Mouse (Mus musculus) ovary, postnatal 36 days (tissue): ENCODE data around the gene Acaa1a.
"Not testable (repeated sequence)": the region's sequence is repeated elsewhere in the genome, so short reads cannot be mapped to it uniquely, and the experiment has no call there.

ENCODE experiments used
- DNase-seq: peaks from one replicate; pipeline ENCODE4 v3.0.0; 2022; ENCODE audit warnings: low spot score, mixed read lengths

Gene Acaa1a

DNA sequence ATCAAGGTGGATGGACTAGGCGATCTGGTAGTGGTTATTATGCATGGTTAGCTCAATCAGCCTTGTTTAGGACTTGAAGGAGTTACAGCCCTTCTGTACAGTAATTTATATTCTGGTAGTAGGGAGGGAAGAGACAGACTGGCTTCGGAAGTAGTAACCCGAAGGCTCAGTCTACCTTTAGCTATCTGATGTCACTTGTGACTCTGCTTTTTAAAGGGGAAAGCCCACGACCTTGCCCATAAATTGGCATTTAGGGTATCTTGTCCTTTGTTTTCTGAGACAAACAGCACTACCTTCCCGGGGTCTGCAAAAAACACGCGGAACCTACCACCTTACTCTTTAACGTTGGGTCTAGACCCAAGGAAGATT, 720 bp downstream of the Acaa1a start:
- no peak for DNase-seq

DNA sequence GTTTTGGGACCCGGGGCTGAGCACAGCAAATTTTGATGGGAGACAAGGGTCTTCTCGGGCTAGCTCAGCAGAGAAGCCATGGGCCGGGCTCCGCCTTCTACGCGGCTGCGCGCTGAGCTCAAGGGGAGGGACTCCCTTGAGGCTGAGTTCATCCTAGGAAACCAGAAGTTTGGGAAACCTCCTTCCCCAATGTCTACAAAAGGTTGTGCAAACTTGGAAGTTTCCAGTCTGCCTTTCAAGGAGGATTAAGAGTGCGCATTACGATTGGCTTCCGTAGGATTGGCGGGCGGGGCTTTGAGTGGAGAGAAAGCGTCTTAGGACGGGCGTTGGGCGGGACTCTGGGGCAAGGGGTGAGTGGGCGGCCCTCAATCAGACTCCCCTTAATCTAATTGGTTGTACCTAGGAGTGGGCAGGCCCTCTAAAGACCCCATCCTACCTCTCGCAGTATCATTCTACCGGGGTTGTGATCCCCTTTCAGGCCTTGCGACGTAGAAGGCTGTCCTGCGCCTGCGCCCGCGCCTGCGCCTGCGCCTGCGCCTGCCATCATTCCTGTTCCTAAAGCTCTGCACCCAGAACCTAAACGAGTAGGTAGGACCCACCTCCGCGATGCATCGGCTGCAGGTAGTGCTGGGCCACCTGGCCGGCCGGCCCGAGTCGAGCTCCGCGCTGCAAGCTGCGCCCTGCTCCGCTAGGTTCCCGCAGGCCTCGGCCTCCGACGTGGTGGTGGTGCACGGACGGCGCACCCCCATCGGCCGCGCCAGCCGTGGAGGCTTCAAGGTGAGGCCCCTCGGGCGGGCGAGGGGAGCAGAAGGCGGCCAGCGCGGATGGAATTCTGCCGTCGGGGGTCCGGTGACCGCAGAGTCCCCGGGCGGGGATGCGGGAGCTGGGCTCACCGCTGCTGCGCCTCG, 1.7 kb downstream of the Acaa1a start, which contains the start of gene Myd88:
Myd88 (minus strand) TSS at position 503 of the 908 bp plus-strand sequence.
- DNase-seq, result peak; percentile 91

DNA sequence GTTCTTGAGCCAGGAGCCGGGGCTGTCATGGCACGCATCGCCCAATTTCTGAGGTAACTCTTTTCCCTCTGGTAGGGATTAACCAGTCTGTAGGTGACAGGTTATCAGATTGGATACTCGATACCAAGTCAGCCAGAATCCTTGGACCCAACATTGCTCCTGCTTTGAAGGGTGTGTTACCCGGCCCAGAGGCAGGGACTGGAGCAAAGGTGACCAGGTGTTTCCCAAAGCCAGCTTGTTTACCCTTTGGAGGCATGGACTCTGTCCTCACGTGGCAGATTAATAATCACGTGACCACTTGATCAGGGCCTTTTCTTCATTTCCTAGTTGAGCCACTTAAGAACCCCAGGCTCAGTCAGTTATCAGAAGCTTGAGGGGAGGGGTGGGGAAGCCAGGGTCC, 3.3 kb downstream of the Acaa1a start:
- DNase-seq, result no peak

DNA sequence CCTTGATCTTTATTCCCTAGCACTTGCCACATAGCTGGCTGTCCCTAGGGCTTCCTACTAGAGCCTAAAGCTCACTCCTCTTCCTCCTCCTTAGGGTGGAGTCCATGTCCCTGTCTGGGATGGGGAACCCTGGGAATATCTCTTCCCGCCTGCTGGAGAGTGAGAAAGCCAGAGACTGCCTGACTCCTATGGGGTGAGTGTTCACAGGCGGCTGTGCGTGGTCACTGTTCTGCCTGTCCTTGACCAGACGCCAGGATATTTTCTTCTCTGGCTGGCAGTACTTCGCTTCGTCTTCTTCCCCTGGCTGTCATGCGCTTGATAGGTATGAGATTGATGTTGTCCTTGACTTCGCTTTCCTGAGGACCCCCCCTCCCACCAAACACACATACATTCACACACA, 6.9 kb downstream of the Acaa1a start:
- no peak for DNase-seq

DNA sequence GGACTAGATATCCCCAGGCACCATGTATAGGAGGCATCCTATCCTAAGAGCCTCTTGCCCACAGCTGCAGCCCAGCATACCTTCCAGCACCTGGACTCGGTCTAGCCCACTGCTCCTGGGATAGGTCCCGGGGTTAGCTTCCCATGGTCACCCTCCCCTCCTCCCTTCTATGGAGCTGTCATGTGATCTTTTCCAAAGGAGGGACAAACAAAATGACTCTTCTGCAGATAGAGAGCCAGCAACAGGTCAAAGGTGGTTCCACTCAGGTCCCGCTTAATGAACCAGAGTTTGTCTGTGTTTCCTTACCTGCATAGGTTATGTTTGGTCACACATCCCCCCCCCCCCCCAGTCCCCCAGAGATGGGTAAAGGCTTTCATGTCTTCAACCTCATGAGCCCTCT, 11.1 kb downstream of the Acaa1a start:
- no peak for DNase-seq

DNA sequence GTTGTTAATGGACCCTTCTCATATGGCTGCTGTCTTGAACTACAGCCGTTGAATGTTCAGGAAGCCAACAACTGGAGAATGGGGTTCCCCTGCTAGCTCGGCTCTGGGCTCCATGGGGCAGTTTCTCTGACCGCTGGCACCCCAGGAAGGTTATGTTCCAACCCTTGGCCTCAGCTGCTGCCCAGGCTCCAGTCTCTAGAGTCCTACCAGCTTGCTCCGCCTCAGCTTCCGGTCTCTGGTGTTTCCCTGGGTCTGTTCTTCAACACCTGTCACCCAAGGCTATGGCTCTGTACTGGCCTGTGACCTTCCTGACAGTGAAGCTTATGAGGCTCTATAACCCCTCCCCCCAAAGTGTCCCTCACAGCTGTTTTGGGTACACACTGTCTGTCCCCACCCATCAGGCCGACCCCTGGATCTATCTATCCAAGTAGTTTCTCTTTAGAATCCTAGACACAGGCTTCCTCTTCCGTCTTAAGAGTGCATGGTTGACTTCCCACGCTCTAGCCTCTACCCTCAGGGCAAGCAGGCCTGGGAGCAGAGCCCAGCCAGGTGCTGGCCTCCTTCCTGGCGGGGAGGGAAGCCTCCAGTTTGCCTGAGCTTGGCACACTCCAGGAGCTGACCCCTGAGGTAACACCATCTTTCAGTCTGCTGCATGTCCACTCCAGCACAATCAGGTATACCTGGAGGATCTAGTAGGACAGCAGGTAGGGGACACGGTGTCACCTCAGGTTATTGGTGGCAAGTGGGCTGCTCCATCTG, 11.7 kb downstream of the Acaa1a start:
- DNase-seq, result no peak

DNA sequence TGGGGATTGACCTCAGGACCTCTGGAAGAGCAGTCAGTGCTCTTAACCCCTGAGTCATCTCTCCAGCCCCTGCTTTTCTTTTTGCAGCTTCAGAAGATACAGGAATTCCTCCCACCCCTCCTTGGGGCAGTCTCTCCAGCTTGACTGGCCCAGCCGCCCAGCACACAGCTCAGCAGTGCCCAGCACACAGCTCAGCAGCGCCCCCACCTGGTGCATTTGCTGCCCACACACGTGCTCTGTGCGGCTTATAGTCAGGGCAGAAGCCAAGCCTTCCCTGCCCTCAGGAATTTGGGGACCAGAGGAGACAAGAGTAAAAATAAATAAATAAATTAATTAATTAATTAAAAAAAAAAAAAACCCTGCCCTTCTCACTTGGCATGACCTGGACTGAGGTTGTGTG, 12.6 kb downstream of the Acaa1a start:
- DNase-seq, result peak; percentile 77

DNA sequence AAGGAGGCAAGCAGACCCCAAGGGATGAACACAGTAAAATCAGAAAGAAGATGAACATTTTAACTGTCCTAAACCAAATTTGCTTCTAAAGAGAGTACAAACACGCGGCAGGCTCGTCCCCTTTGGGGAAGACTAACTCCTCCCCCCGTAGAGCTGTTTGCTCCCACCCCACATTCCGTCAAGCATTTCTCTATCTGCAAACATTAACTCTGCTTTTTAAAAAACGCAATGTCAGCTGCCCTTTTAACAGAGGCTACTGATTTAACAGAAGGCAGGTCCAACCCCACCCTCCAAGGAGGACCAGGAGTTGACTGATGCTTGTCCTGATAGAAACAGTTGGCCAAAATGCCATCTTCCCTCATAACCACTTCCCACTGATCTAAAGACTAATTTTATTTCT, 14.4 kb downstream of the Acaa1a start:
- DNase-seq, result no peak

DNA sequence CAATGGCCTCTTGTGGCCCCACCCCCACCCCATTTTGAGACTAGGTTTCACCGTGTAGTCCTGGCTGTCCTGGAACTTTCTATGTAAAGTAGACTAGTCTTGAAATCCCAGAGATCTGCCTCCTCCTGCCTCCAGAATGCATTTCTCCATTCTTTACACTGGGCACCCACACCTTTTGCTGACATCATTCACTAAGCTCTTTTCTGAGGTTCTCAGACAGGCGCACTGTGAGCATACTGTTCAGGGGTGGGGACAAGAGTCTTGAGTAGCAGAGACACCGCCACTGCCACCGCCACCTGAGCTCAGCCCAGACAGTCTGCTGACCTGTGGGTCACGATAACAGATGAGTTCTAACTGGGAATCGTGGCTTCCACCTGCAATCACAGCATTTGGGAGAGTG, 16.5 kb downstream of the Acaa1a start:
- no peak for DNase-seq

DNA sequence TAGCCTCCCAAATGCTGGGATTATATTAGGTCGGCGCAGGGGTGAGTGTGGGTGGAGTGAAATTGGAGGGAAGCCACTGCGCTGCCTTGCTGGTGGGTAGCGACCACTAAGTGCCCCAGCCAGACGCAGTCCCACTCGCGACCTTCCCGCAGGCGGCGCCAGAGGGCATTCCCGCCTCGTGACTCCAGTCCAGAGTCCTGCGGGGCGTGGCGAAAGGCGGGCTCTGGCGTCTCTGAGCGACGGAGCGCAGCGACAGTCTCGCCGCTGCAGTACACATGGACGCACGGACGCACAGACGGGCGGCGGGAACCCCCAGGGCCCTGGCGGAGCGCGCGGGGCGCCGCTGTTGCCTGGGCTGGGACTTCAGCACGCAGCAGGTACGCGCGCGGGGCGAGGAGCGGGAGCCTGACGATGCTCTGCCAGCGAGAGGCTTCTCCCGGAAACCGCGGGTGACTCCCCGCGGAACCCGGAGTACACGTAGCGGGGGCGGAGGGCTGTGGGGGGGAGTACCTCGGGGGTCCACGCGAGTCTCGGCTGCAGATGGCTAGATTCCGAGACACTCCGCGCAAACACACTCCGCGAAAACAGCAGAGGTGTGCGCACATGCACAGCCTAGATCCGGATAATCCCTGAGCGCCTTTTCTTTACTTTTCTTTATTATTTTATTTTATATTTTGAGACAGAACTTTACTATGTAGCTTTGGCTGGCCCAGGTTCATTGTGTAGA, 18.0 kb downstream of the Acaa1a start, which contains the start of gene Xylb:
Xylb (plus strand) TSS at position 51 of the 727 bp plus-strand sequence.
- peak; percentile 90 for DNase-seq

DNA sequence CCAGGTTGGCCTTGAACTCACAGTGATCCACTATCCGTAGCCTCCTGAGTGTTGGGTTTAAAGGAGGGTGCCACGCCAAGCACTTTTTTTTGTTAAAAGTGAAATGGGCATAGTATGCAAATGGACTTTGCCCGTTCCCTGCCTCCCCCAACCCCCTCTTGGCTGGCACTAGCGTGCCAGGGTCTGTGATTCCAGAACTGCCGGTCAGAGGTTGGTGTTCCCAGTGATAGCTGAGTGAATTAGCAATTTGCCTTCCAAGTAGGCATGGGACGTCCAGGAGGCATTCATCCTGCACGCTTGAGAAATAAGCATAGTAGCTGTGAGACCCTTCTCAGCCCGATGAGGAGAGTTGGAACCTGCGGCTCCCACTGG, 18.6 kb downstream of the Acaa1a start:
- DNase-seq, result no peak

DNA sequence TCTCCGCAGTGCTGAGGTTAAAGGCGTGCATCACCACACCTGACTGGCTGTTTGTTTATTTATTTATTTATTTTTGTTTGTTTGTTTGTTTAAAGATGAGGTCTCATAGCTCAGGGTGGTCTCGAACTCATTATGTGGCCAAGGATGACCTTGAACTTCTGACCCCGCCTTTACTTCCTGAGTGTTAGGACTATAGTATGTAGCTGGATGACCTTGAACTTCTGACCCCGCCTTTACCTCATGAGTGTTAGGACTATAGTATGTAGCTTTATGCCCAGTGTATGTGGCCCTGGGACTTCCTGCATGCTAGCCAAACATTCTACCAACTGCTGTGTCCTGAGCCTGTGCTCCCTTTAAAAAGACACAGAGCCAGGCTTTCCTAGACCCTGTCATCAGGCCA, 21.9 kb downstream of the Acaa1a start:
- no peak for DNase-seq

DNA sequence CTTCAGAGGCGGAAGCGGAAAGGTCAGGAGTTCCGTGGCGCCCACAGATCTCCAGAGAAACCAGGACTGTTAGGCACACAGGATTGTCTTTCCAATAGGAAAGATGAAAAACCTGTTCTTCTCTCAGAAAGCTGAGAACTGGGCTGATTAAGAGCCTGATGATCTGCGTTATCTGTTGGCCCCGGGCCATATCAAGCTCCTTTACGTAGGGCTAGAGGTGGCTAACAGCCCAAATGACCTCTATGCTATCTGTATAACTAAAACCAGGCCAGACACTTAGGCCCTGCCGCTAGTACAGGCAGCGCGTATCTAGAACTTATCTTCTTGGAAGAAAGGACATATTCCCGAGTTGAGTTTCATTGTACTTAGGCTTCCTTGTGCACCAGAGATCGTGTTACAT, 23.8 kb downstream of the Acaa1a start:
- no peak for DNase-seq

DNA sequence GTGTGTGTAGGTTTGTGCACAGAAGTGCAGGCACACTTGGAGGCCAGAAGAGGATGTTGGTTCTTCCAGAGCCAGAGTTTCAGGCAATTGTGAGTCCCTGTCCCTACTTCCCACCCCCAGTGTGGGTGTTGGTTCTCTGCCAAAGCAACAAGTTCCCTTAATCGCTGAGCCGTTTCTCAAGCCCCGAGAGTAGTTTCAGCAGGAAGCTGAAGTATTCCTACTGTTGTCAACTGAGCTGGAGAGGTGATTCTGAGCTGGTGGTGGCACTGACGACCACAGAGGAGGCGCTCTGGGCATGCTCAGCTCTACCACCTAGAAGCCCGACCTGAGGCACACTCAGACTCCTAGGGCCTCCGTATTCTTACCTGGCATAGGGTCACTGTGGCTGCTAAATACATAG, 25.8 kb downstream of the Acaa1a start, which contains the start of gene Slc22a14:
Slc22a14 (minus strand) TSS at position 270 of the 400 bp plus-strand sequence.
- DNase-seq, result no peak

DNA sequence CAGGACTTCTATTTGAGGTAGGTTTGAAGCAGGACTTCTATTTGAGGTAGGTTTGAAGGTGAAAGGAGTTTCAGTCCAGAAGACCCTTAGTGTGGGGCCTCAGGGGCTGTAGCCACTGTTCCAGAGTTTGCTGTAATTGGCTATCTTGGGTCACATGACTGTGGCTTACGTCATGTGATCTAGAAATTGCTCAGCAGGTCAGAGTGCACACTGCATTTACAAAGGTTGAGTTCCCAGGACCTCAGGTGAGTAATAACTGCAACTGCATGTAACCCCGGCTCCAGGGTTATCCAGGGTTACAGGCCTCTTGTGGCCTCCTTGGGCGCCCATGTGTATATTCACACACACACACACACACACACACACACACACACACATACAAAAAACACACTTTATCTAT, 28.9 kb downstream of the Acaa1a start:
- DNase-seq, result no peak

DNA sequence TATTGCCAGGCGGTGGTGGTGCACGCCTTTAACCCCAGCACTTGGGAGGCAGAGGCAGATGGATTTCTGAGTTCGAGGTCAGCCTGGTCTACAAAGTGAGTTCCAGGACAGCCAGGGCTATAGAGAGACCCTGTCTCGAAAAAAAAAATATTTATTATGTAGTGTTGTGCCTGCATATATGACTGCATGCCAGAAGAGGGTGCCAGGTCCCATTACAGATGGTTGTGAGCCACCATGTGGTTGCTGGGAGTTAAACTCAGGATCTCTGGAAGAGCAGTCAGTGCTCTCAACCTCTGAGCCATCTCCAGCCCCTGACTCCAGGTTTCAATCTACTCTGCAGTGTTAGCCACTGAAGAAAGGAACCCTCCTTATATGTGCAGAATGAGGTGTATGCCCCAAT, 31.3 kb downstream of the Acaa1a start:
- not testable (repeated sequence) for DNase-seq

DNA sequence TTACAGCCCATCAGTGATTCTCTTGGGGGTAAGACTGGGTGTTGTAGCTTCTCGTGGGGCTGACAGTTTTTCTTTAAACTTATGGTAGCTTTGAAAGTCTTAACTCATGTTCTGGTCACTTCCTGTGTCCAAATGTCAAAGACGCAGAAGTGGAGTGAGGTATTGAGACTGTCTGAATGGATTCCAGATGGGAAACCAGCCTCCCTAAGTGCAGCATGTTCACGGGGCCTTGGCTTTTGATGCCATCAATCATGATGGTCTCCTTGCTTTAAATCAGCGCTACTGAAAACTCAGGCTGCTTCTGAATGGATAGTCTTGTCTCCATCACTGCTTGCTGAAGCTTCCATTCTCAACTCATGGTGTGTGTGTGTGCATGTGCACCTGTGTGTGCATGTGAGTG, 31.8 kb downstream of the Acaa1a start:
- no peak for DNase-seq

DNA sequence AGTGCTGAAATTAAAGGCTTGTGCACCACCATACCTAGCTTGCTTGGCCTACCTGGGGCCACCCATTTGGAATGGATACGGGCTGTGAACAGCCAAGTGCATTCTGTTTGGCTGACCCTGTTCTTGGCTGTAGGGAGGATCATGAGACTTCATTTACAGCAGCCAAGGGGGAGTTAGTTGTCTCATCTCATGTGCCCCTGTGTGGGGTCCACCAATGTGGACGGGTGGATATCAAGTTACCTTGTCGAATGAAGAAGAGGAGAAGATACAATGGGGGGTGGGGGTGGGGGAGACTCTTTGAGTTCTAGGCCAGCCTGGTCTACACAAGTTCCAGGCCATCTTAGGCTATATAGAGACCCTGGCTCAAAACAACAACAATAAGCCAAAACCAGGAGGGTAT, 35.5 kb downstream of the Acaa1a start:
- DNase-seq, result no peak

DNA sequence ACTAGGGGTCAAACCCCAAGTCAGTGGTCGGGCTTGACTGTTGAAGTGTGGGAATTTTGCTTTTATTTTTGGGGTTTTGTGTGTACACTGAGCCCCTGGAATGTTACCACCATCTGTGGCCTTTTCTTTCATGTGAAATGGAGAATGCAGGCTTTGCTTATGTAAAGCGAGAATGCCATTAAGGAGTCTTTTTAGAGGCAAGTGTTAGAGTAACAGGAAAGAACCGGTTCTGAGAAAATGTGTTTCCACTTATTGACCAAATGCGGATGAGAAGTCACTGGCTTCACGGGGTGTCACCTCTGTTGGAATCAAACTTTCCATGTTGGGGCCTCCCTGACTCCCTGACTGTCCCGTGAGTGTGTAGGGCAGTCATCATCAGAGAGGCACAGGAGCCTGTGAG, 36.1 kb downstream of the Acaa1a start:
- no peak for DNase-seq

DNA sequence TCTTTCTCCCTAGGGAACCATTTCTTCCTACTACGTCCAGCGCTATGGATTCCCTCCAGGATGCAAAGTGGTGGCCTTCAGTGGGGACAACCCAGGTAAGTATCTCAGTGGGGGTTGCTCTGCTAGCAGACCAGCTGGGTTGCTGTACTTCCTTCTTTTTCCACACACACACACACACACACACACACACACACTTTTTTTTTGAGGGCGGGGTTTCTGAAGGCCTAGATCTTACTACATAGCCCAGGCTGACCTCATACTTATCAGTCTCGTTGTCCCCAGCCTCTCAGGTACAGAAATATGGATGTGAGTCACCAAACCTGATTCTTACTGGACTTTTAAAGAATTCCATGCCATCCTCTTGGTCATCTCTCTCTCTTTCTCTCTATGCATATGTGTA, 38.8 kb downstream of the Acaa1a start:
- no peak for DNase-seq

DNA sequence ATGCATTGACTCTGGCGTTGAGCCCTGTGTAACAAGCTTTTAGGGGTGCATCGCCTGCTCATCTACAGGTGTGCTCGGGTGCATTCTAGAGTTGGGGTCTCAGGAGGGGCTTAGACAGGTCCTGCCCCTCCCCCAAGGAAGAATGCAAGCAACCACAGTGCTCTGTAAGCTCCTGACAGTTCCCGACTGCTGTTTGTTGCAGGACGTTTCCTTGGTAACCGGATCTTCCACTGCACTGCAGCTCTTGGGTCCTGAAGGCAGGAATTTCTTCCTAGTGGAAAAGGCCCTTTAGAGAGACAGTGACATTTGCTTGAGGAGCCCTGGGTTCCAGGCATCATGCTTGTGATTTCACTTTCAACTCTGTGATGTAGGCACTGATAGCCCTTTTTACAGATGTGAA, 43.1 kb downstream of the Acaa1a start:
- DNase-seq, result no peak

DNA sequence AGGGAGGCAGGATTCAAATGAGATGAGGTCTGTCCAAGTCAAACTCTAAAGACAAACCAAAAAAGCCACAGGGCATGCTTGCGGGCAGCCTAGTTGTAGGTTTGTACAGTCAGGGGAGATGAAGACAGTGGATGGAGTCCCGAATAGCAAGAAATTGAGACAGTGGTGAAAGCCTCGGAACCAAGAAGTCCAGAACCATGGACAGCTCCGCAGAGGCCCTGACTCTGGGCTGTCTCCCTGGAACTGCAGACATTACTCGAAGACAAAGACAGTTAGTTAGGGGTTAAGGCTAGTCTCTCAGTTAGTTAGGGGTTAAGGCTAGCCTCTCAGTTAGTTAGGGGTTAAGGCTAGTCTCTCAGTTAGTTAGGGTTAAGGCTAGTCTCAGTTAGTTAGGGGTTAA, 49.5 kb downstream of the Acaa1a start:
- DNase-seq, result peak; percentile 20

DNA sequence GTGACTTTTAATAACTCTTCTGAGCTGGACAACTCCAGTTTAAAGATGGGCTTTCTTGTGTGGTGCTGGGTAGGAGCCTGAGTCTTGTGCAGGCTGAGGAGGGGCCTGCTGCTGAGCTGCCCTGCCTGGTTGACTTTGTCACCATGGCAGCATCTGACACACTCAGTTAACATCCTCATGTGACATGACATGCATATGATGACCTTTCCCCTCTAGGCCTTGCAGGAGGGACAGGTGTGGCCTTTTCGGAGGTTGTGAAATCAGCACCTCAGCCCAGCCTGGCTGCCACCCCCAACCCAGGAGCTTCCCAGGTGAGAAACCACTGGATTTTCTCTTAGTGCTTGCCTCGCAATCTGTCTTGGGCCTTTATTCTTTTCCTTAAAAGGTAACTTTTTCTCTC, 50.7 kb downstream of the Acaa1a start:
- no peak for DNase-seq
